Mouse (Mus musculus): Measurements from ENCODE around the gene Idnk. TPM values are rescaled to one million over a fixed set of nuclear protein-coding genes. Genes with fewer than 3 reads are reported as not detected.
"Not testable (repeated sequence)": the region's sequence is repeated elsewhere in the genome, so short reads cannot be mapped to it uniquely, and the experiment has no call there.

Gene Idnk
- polyA plus RNA-seq, 1 experiment from 2014 or later, result 39.4 TPM

- H3K36me3 ChIP-seq, result peaks cover 13% of the 10 kb centered on the region
- H3K4me1 ChIP-seq, result peaks cover 55% of the 10 kb centered on the region
- H3K4me3 ChIP-seq (replicated peaks), result no peak overlapping the region
- no peak overlapping the region for H3K9ac ChIP-seq
- no peak for ATAC-seq (replicated peaks; ENCODE audit: low FRiP score)
- H3K4me2 ChIP-seq, result peak overlapping the region; percentile 64
- whole genome bisulfite sequencing, result 57% methylated on average over 2 of the region's 2 CpGs
- H3K9me3 ChIP-seq (replicated peaks), result no peaks in the 10 kb centered on the region
- H3K27ac ChIP-seq, result no peak overlapping the region
- H3K27me3 ChIP-seq, result no peaks in the 10 kb centered on the region
Measured at GRCm38 (mm10) chr13:58124989-58125388, 32.5 kb upstream of the Idnk start.

DNA sequence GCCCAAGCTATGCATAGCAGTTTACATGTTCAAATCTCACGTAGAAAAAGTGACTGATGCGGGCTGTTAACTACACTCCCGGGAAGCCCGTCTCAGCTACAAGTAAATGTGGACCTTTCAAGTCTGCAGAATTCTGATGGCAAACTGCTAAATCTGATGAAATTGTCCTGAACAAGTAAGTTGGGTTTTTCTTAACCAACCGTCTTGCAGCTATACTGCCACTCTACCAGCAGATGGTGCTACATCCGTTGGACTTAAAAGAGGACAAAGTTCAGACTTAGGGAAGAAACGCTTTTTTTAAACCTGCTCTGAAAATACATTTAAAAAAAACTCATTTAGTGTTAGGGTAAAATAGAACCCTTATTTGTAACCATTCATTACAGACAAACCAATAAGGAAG, 31.3 kb upstream of the Idnk start:
- 21% methylated on average over 7 of the region's 7 CpGs for WGBS
- peak overlapping the region; percentile 44; the same call in 1 of the 2 replicates for H3K9ac ChIP-seq

GRCm38 (mm10) chr13:58126862-58127765, 30.3 kb upstream of the Idnk start:
- Histone ChIP-seq H3K27me3 (no peaks in the 10 kb centered on the region), H3K27ac (peak overlapping the region; percentile 98), H3K4me3 (replicated peaks) (peak overlapping the region; percentile 94), H3K36me3 (peaks cover 13% of the 10 kb centered on the region), H3K4me2 (peak overlapping the region; percentile 64), H3K9ac (peak overlapping the region; percentile 84), H3K9me3 (replicated peaks) (no peaks in the 10 kb centered on the region), H3K4me1 (peaks cover 49% of the 10 kb centered on the region)
- 1% methylated on average over 77 of the region's 92 CpGs for WGBS
- no peak for ATAC-seq (replicated peaks; ENCODE audit: low FRiP score)

More for the DNA sequence above, 31.3 kb upstream of the Idnk start:
- ATAC-seq (replicated peaks; ENCODE audit: low FRiP score), result no peak
- Histone ChIP-seq H3K4me2 (peak overlapping the region; percentile 64), H3K27ac (no peak overlapping the region), H3K27me3 (no peaks in the 10 kb centered on the region), H3K9me3 (replicated peaks) (no peaks in the 10 kb centered on the region), H3K4me3 (replicated peaks) (peak overlapping the region; percentile 94), H3K4me1 (peaks cover 58% of the 10 kb centered on the region), H3K36me3 (peaks cover 13% of the 10 kb centered on the region)

DNA sequence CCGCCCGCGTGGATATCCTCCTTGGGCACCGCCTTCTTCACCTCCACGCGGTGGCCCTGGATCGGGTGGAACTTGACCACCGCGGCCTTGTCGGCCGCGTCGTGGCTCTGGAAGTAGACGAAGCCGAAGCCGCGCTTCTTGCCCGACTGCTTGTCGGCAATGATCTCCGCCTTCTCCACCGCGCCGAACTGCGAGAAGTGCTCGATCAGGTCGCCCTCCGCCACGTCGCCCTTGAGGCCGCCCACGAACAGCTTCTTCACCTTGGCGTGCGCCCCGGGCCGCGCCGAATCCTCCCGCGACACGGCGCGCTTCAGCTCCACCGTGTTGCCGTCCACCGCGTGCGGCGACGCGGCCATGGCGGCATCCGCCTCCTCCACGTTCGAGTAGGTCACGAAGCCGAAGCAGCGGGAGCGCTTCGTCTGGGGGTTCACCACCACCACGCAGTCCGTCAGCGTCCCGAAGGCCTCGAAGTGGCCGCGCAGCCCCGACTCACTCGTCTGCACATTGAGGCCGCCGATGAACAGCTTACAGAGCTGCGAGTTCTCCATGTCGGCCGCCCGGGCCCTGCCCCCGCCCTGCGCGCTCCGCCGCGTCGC, 29.6 kb upstream of the Idnk start:
- Histone ChIP-seq H3K27me3 (no peaks in the 10 kb centered on the region), H3K9ac (peak overlapping the region; percentile 84), H3K36me3 (peaks cover 13% of the 10 kb centered on the region), H3K4me1 (peaks cover 42% of the 10 kb centered on the region), H3K4me3 (replicated peaks) (peak overlapping the region; percentile 94), H3K9me3 (replicated peaks) (no peaks in the 10 kb centered on the region), H3K27ac (peak overlapping the region; percentile 98), H3K4me2 (peak overlapping the region; percentile 64)
- WGBS, result under 1% methylated on average over 77 of the region's 81 CpGs
- ATAC-seq (replicated peaks; ENCODE audit: low FRiP score), result peak; percentile 16

DNA sequence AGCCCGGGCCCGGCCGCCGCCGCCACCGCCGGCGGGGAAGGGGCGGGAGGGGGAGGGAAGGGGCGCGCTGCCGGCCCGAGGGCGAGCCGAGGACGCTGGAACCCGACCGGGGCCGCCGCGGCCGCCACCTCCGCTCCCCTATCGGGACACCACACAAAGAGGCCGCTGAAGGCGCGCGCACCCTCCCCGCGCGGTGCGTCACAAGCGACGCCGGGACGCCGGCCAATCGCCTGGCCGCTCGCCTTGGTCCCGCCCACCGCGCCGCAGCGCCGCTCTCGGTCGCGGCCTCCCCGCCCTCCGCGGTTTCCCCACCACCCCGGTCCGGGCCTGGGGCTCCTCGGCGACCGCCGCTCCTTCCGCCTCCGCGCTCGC, 29.1 kb upstream of the Idnk start, which contains the start of gene Hnrnpa0:
Gene Hnrnpa0, minus strand, starts transcription at position 161 of the 372 bp plus-strand sequence.
- H3K4me2 ChIP-seq, result peak within 1 kb of the TSS; percentile 76
- H3K27ac ChIP-seq, result peak within 1 kb of the TSS; percentile 98
- no peaks in the 10 kb centered on the region for H3K9me3 ChIP-seq (replicated peaks)
- 0% methylated on average over 27 of the region's 62 CpGs for WGBS
- peak; percentile 95 for ATAC-seq (replicated peaks; ENCODE audit: low FRiP score)
- H3K4me1 ChIP-seq, result peaks cover 37% of the 10 kb centered on the region
- H3K27me3 ChIP-seq, result no peaks in the 10 kb centered on the region
- peak within 1 kb of the TSS; percentile 84 for H3K9ac ChIP-seq
- peak within 1 kb of the TSS; percentile 94 for H3K4me3 ChIP-seq (replicated peaks)
- H3K36me3 ChIP-seq, result peaks cover 13% of the 10 kb centered on the region

- H3K9me3 ChIP-seq (replicated peaks), result no peaks in the 10 kb centered on the region
- under 1% methylated on average over 82 of the region's 83 CpGs for WGBS
- peaks cover 30% of the 10 kb centered on the region for H3K4me1 ChIP-seq
- H3K4me2 ChIP-seq, result peak overlapping the region; percentile 76
- ATAC-seq (replicated peaks; ENCODE audit: low FRiP score), result peak; percentile 97
- no peaks in the 10 kb centered on the region for H3K27me3 ChIP-seq
- H3K4me3 ChIP-seq (replicated peaks), result peak overlapping the region; percentile 94
- peak overlapping the region; percentile 84 for H3K9ac ChIP-seq
- peak overlapping the region; percentile 98 for H3K27ac ChIP-seq
- H3K36me3 ChIP-seq, result peaks cover 13% of the 10 kb centered on the region
Measured at GRCm38 (mm10) chr13:58128768-58129671, 28.4 kb upstream of the Idnk start.

GRCm38 (mm10) chr13:58129687-58130246, 27.7 kb upstream of the Idnk start:
- peak overlapping the region; percentile 98 for H3K27ac ChIP-seq
- peak overlapping the region; percentile 76 for H3K4me2 ChIP-seq
- peaks cover 23% of the 10 kb centered on the region for H3K4me1 ChIP-seq
- H3K36me3 ChIP-seq, result peaks cover 10% of the 10 kb centered on the region
- H3K27me3 ChIP-seq, result no peaks in the 10 kb centered on the region
- peak overlapping the region; percentile 94 for H3K4me3 ChIP-seq (replicated peaks)
- 24% methylated on average over 4 of the region's 4 CpGs for WGBS
- no peak for ATAC-seq (replicated peaks; ENCODE audit: low FRiP score)
- H3K9ac ChIP-seq, result peak overlapping the region; percentile 84
- no peaks in the 10 kb centered on the region for H3K9me3 ChIP-seq (replicated peaks)

- Histone ChIP-seq H3K4me2 (no peak overlapping the region), H3K36me3 (no peaks in the 10 kb centered on the region), H3K4me3 (replicated peaks) (no peak overlapping the region), H3K9ac (no peak overlapping the region), H3K9me3 (replicated peaks) (no peaks in the 10 kb centered on the region; the same call in 1 of the 2 replicates), H3K27me3 (no peaks in the 10 kb centered on the region), H3K4me1 (peaks cover 9% of the 10 kb centered on the region), H3K27ac (no peak overlapping the region)
- WGBS, result 49% methylated on average over 3 of the region's 3 CpGs
- ATAC-seq (replicated peaks; ENCODE audit: low FRiP score), result no peak
Measured at GRCm38 (mm10) chr13:58131692-58132091, 25.8 kb upstream of the Idnk start.

DNA sequence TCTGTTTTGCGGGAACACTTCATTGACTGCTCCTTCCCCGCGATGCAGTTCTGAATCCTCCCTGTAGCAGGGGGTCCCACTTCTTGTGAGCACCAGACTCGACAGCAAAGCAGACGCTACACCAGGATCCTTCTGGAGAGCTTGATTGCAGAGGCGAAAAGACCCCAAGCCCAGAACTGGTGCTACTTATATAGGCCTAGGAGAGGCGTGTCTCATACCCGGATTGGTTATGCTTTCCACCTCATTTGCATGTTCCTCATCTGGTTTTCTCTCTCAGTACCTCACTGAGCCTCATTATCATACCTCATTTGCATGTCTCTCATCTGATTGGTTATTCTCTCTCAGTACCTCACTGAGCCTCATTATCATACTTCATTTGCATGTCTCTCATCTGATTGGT, 10.8 kb upstream of the Idnk start:
- 97% methylated on average over 8 of the region's 8 CpGs for WGBS
- peaks cover 13% of the 10 kb centered on the region for H3K4me1 ChIP-seq
- not testable (repeated sequence) for H3K9ac ChIP-seq; H3K4me3 ChIP-seq (replicated peaks); H3K4me2 ChIP-seq; H3K9me3 ChIP-seq (replicated peaks); H3K27ac ChIP-seq; H3K27me3 ChIP-seq; ATAC-seq (replicated peaks; ENCODE audit: low FRiP score); H3K36me3 ChIP-seq

GRCm38 (mm10) chr13:58147760-58148159, 9.7 kb upstream of the Idnk start:
- H3K27me3 ChIP-seq, result no peaks in the 10 kb centered on the region
- H3K36me3 ChIP-seq, result no peaks in the 10 kb centered on the region
- no peak overlapping the region for H3K27ac ChIP-seq
- 77% methylated on average over 1 of the region's 1 CpGs for WGBS
- no peak overlapping the region for H3K4me2 ChIP-seq
- H3K4me3 ChIP-seq (replicated peaks), result no peak overlapping the region
- H3K9me3 ChIP-seq (replicated peaks), result no peaks in the 10 kb centered on the region
- no peak for ATAC-seq (replicated peaks; ENCODE audit: low FRiP score)
- no peak overlapping the region for H3K9ac ChIP-seq
- peaks cover 13% of the 10 kb centered on the region for H3K4me1 ChIP-seq

DNA sequence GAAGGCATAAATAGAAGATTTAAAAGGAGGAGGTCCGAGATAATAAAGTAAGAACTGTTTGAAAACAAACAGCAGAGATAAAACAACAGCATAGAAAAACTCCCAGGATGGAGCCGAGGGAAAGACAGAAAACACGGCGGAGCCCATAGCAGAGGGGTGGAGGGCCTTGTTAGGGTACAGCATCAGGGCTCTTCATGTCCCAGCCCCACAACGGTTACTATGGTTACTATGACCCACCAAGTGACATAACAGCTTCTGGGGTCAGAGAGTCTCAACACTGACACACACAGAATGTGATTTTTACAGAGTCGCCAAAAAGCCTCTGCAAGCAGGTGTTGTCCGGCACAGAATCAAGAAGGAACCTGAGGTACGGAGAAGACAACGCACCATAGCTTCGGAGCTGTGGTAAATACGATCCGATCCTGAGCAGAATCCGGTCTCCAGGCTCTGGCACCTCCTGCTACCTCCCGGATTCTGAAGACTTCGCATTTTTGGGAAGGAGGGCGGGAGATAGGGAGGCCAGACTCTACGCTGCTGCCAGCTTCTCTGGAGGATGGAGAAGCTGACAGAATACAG, 9.1 kb upstream of the Idnk start:
- H3K27me3 ChIP-seq, result no peaks in the 10 kb centered on the region
- H3K36me3 ChIP-seq, result no peaks in the 10 kb centered on the region
- peak overlapping the region; percentile 27; the same call in 1 of the 2 replicates for H3K9ac ChIP-seq
- peak overlapping the region; percentile 78 for H3K4me2 ChIP-seq
- ATAC-seq (replicated peaks; ENCODE audit: low FRiP score), result peak; percentile 91
- H3K9me3 ChIP-seq (replicated peaks), result no peaks in the 10 kb centered on the region
- H3K4me3 ChIP-seq (replicated peaks), result peak overlapping the region; percentile 43
- peaks cover 13% of the 10 kb centered on the region for H3K4me1 ChIP-seq
- peak overlapping the region; percentile 1; the same call in 1 of the 2 replicates for H3K27ac ChIP-seq
- under 1% methylated on average over 17 of the region's 17 CpGs for WGBS
